Mouse (Mus musculus): Measurements from ENCODE around the gene Olr1. TPM values are rescaled to one million over a fixed set of nuclear protein-coding genes. Genes with fewer than 3 reads are reported as not detected.
"Not testable (repeated sequence)": the region's sequence is repeated elsewhere in the genome, so short reads cannot be mapped to it uniquely, and the experiment has no call there.

Olr1 gene
- polyA plus RNA-seq, 1 experiment: not detected

GRCm38 (mm10) chr6:129510120-129510911 lies 3.4 kb upstream of the Olr1 start:
- no peak for DNase-seq
- WGBS: 69% methylated on average over 6 of the region's 6 CpGs
- TF ChIP-seq POLR2A (IDR thresholded peaks at IDR 0.05; ENCODE audit: borderline replicate concordance, insufficient read depth, low read length) (no peak), CTCF (IDR thresholded peaks at IDR 0.05; ENCODE audit: borderline replicate concordance, insufficient read depth, low read depth, low read length) (no peak)
- H3K4me3 ChIP-seq (replicated peaks; ENCODE audit: insufficient read depth, low read depth, low read length): no peak overlapping the region
- H3K4me1 ChIP-seq (ENCODE audit: control insufficient read depth, insufficient read depth, low read length): no peaks in the 10 kb centered on the region
- H3K27me3 ChIP-seq (ENCODE audit: control insufficient read depth, insufficient read depth, low read length): no peaks in the 10 kb centered on the region
- H3K27ac ChIP-seq (ENCODE audit: insufficient read depth, low read length): no peak overlapping the region

- no peak for DNase-seq
- no peaks in the 10 kb centered on the region for H3K4me1 ChIP-seq (ENCODE audit: control insufficient read depth, insufficient read depth, low read length)
- H3K27me3 ChIP-seq (ENCODE audit: control insufficient read depth, insufficient read depth, low read length): no peaks in the 10 kb centered on the region
- H3K4me3 ChIP-seq (replicated peaks; ENCODE audit: insufficient read depth, low read depth, low read length): no peak overlapping the region
- TF ChIP-seq POLR2A (IDR thresholded peaks at IDR 0.05; ENCODE audit: borderline replicate concordance, insufficient read depth, low read length) (no peak), CTCF (IDR thresholded peaks at IDR 0.05; ENCODE audit: borderline replicate concordance, insufficient read depth, low read depth, low read length) (no peak)
- no peak overlapping the region for H3K27ac ChIP-seq (ENCODE audit: insufficient read depth, low read length)
- 84% methylated on average over 2 of the region's 2 CpGs for WGBS
Measured at GRCm38 (mm10) chr6:129503471-129503870, 3.5 kb downstream of the Olr1 start.

GRCm38 (mm10) chr6:129499516-129499915 lies 7.4 kb downstream of the Olr1 start:
- 92% methylated on average over 1 of the region's 1 CpGs for WGBS

GRCm38 (mm10) chr6:129497345-129498218 lies 9.4 kb downstream of the Olr1 start:
- Histone ChIP-seq H3K4me3 (replicated peaks; ENCODE audit: insufficient read depth, low read depth, low read length) (no peak overlapping the region), H3K4me1 (ENCODE audit: control insufficient read depth, insufficient read depth, low read length) (no peaks in the 10 kb centered on the region), H3K27me3 (ENCODE audit: control insufficient read depth, insufficient read depth, low read length) (no peaks in the 10 kb centered on the region), H3K27ac (ENCODE audit: insufficient read depth, low read length) (no peak overlapping the region)
- 66% methylated on average over 3 of the region's 3 CpGs for WGBS
- no peak for TF ChIP-seq CTCF (IDR thresholded peaks at IDR 0.05; ENCODE audit: borderline replicate concordance, insufficient read depth, low read depth, low read length)
- TF ChIP-seq POLR2A (IDR thresholded peaks at IDR 0.05; ENCODE audit: borderline replicate concordance, insufficient read depth, low read length): no peak
- no peak for DNase-seq

More at GRCm38 (mm10) chr6:129499516-129499915, 7.4 kb downstream of the Olr1 start:
- not testable (repeated sequence) for DNase-seq; H3K4me1 ChIP-seq (ENCODE audit: control insufficient read depth, insufficient read depth, low read length); H3K27ac ChIP-seq (ENCODE audit: insufficient read depth, low read length); H3K27me3 ChIP-seq (ENCODE audit: control insufficient read depth, insufficient read depth, low read length); H3K4me3 ChIP-seq (replicated peaks; ENCODE audit: insufficient read depth, low read depth, low read length)

GRCm38 (mm10) chr6:129494924-129495323 lies 12.0 kb downstream of the Olr1 start:
- no peak overlapping the region for H3K27ac ChIP-seq (ENCODE audit: insufficient read depth, low read length)
- DNase-seq: no peak
- WGBS: 83% methylated on average over 4 of the region's 4 CpGs

GRCm38 (mm10) chr6:129480089-129480958 lies 26.6 kb downstream of the Olr1 start:
- TF ChIP-seq CTCF (IDR thresholded peaks at IDR 0.05; ENCODE audit: borderline replicate concordance, insufficient read depth, low read depth, low read length) (no peak), POLR2A (IDR thresholded peaks at IDR 0.05; ENCODE audit: borderline replicate concordance, insufficient read depth, low read length) (no peak)
- no peaks in the 10 kb centered on the region for H3K27me3 ChIP-seq (ENCODE audit: control insufficient read depth, insufficient read depth, low read length)
- WGBS: 12% methylated on average over 8 of the region's 8 CpGs
- H3K27ac ChIP-seq (ENCODE audit: insufficient read depth, low read length): no peak overlapping the region
- DNase-seq: no peak
- H3K4me1 ChIP-seq (ENCODE audit: control insufficient read depth, insufficient read depth, low read length): no peaks in the 10 kb centered on the region
- no peak overlapping the region for H3K4me3 ChIP-seq (replicated peaks; ENCODE audit: insufficient read depth, low read depth, low read length)

More at GRCm38 (mm10) chr6:129494924-129495323, 12.0 kb downstream of the Olr1 start:
- no peak overlapping the region for H3K4me3 ChIP-seq (replicated peaks; ENCODE audit: insufficient read depth, low read depth, low read length)
- TF ChIP-seq POLR2A (IDR thresholded peaks at IDR 0.05; ENCODE audit: borderline replicate concordance, insufficient read depth, low read length): no peak
- TF ChIP-seq CTCF (IDR thresholded peaks at IDR 0.05; ENCODE audit: borderline replicate concordance, insufficient read depth, low read depth, low read length): no peak
- no peaks in the 10 kb centered on the region for H3K4me1 ChIP-seq (ENCODE audit: control insufficient read depth, insufficient read depth, low read length)
- no peaks in the 10 kb centered on the region for H3K27me3 ChIP-seq (ENCODE audit: control insufficient read depth, insufficient read depth, low read length)

GRCm38 (mm10) chr6:129476404-129477126 lies 30.4 kb downstream of the Olr1 start:
- no peak for DNase-seq
- no peak overlapping the region for H3K4me3 ChIP-seq (replicated peaks; ENCODE audit: insufficient read depth, low read depth, low read length)

More at GRCm38 (mm10) chr6:129476404-129477126, 30.4 kb downstream of the Olr1 start:
- WGBS: 24% methylated on average over 13 of the region's 13 CpGs
- H3K27ac ChIP-seq (ENCODE audit: insufficient read depth, low read length): no peak overlapping the region
- H3K4me1 ChIP-seq (ENCODE audit: control insufficient read depth, insufficient read depth, low read length): no peaks in the 10 kb centered on the region
- H3K27me3 ChIP-seq (ENCODE audit: control insufficient read depth, insufficient read depth, low read length): no peaks in the 10 kb centered on the region
- TF ChIP-seq CTCF (IDR thresholded peaks at IDR 0.05; ENCODE audit: borderline replicate concordance, insufficient read depth, low read depth, low read length) (peak; percentile 7; the same call in 1 of the 2 replicates), POLR2A (IDR thresholded peaks at IDR 0.05; ENCODE audit: borderline replicate concordance, insufficient read depth, low read length) (no peak)

All from cerebellum, adult 2 months (tissue).